Mouse (Mus musculus): ENCODE measurements around the gene Lrrc29. TPM values are rescaled to one million over a fixed set of nuclear protein-coding genes. Genes with fewer than 3 reads are reported as not detected.

Lrrc29 gene
- polyA plus RNA-seq, 1 experiment from 2014 or later = 6.2 TPM

DNA sequence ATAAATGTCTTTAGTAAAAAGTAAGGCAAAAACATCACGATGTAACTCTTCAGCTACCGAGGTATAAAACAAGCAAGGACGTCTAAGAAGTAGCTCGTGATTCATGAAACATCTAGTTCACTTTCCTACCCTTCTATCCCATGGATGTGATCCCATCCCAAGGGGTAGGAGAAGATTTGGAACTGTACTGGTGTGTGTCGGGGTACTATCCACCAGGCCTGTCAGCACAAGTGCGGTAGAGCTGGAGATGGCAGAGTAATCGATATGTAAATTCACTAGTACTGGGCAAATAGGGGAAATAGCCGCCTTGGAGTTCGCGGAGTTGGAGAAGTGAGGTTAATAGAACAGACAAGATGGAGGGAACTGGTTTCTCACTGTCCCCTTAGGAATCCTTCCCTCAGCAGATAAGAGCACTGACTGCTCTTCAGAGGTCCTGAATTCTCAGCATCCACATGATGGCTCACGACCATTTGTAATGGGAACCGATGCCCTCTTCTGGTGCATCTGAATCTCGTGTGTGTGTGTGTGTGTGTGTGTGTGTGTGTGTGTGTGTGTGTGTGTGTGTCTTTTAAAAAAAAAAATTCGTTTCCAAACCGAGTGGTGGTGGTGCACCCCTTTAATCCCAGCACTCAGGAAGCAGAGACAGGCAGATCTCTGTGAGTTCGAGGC lies 62.7 kb downstream of the Lrrc29 start:
- Histone ChIP-seq H3K4me1 (replicated peaks; ENCODE audit: control insufficient read depth, insufficient read depth, low read length) (peaks cover 32% of the 10 kb centered on the region), H3K4me3 (ENCODE audit: low read depth, low read length) (peak overlapping the region; percentile 64), H3K27ac (ENCODE audit: low read depth, low read length) (no peak overlapping the region), H3K27me3 (replicated peaks; ENCODE audit: control insufficient read depth, insufficient read depth, low read length) (peaks cover 49% of the 10 kb centered on the region), H3K4me2 (peak overlapping the region; percentile 81), H3K9me3 (ENCODE audit: control insufficient read depth, low read length) (peaks cover 6% of the 10 kb centered on the region; the same call in 1 of the 2 replicates), H3K36me3 (ENCODE audit: control insufficient read depth, insufficient read depth, low read length) (no peaks in the 10 kb centered on the region), H3K9ac (ENCODE audit: low read depth, low read length) (no peak overlapping the region; the same call in 1 of the 2 replicates)
- WGBS = 43% methylated on average over 16 of the region's 16 CpGs
- ATAC-seq (replicated peaks; ENCODE audit: low FRiP score) (no peak), DNase-seq (ENCODE audit: low spot score) (no peak)

MicroRNAs within 50 kb of the gene (microRNA counts, 519-probe panel; counts per million panel counts)
- microRNA mmu-miR-328 = 2,944 counts per million, percentile 11 among the panel's probes with 10 or more counts

Small RNA genes within 50 kb of the gene (microRNA-seq; reads per million reads assigned to microRNA genes)
- gene Gm27320 (ENCODE audit: borderline number of aligned reads) (not detected), gene Mir328 (ENCODE audit: borderline number of aligned reads) (367 reads per million, percentile 62 among the genes with 10 or more reads in this experiment)

Other genes starting within 250 kb of the Lrrc29 start
- not detected in 2 replicates for gene Ces3b, start 242.5 kb downstream of the Lrrc29 start, polyA plus RNA-seq (2014; fragmentation: Nextera tagmentation; extraction: Ambion mirVana)
- gene Ces4a, start 194.5 kb downstream of the Lrrc29 start, polyA plus RNA-seq (2014; fragmentation: Nextera tagmentation; extraction: Ambion mirVana) = not detected in 2 replicates
- gene Cbfb, start 155.6 kb downstream of the Lrrc29 start, polyA plus RNA-seq (2014; fragmentation: Nextera tagmentation; extraction: Ambion mirVana) = 31.1 and 32.7 TPM in 2 replicates
- gene D230025D16Rik, start 101.1 kb downstream of the Lrrc29 start, polyA plus RNA-seq (2014; fragmentation: Nextera tagmentation; extraction: Ambion mirVana) = 24.0 and 25.2 TPM in 2 replicates
- 4.2 and 4.4 TPM in 2 replicates for gene B3gnt9, start 71.1 kb downstream of the Lrrc29 start, polyA plus RNA-seq (2014; fragmentation: Nextera tagmentation; extraction: Ambion mirVana)
- 23.1 and 23.2 TPM in 2 replicates for gene Tradd, start 61.7 kb downstream of the Lrrc29 start, polyA plus RNA-seq (2014; fragmentation: Nextera tagmentation; extraction: Ambion mirVana)
- gene Fbxl8, start 61.6 kb downstream of the Lrrc29 start, polyA plus RNA-seq (2014; fragmentation: Nextera tagmentation; extraction: Ambion mirVana) = 2.0 and 2.4 TPM in 2 replicates
- gene Hsf4, start 56.5 kb downstream of the Lrrc29 start, polyA plus RNA-seq (2014; fragmentation: Nextera tagmentation; extraction: Ambion mirVana) = 0.19 TPM in 1 of 2 replicates, not detected in the other
- gene Nol3, start 50.1 kb downstream of the Lrrc29 start, polyA plus RNA-seq (2014; fragmentation: Nextera tagmentation; extraction: Ambion mirVana) = 0.14 and 0.51 TPM in 2 replicates
- gene 4931428F04Rik, start 36.4 kb downstream of the Lrrc29 start, polyA plus RNA-seq (2014; fragmentation: Nextera tagmentation; extraction: Ambion mirVana) = 4.7 and 5.1 TPM in 2 replicates
- gene Exoc3l, start 30.2 kb downstream of the Lrrc29 start, polyA plus RNA-seq (2014; fragmentation: Nextera tagmentation; extraction: Ambion mirVana) = 13.7 and 19.6 TPM in 2 replicates
- 266 and 301 TPM in 2 replicates for gene E2f4, start 28.6 kb downstream of the Lrrc29 start, polyA plus RNA-seq (2014; fragmentation: Nextera tagmentation; extraction: Ambion mirVana)
- gene Elmo3, start 20.7 kb downstream of the Lrrc29 start, polyA plus RNA-seq (2014; fragmentation: Nextera tagmentation; extraction: Ambion mirVana) = 2.6 and 3.0 TPM in 2 replicates
- gene Tmem208, start 76 bp upstream of the Lrrc29 start, polyA plus RNA-seq (2014; fragmentation: Nextera tagmentation; extraction: Ambion mirVana) = 138 and 142 TPM in 2 replicates
- gene Fhod1, start 21.7 kb upstream of the Lrrc29 start, polyA plus RNA-seq (2014; fragmentation: Nextera tagmentation; extraction: Ambion mirVana) = 2.3 and 3.1 TPM in 2 replicates
- gene Slc9a5, start 22.6 kb upstream of the Lrrc29 start, polyA plus RNA-seq (2014; fragmentation: Nextera tagmentation; extraction: Ambion mirVana) = 1.5 and 1.6 TPM in 2 replicates
- 0.30 TPM in 1 of 2 replicates, not detected in the other for gene Plekhg4, start 47.0 kb upstream of the Lrrc29 start, polyA plus RNA-seq (2014; fragmentation: Nextera tagmentation; extraction: Ambion mirVana)
- not detected in 2 replicates for gene Kctd19, start 87.2 kb upstream of the Lrrc29 start, polyA plus RNA-seq (2014; fragmentation: Nextera tagmentation; extraction: Ambion mirVana)
- 0.19 TPM in 1 of 2 replicates, not detected in the other for gene Lrrc36, start 87.3 kb upstream of the Lrrc29 start, polyA plus RNA-seq (2014; fragmentation: Nextera tagmentation; extraction: Ambion mirVana)
- 3.1 and 3.2 TPM in 2 replicates for gene Tppp3, start 145.2 kb upstream of the Lrrc29 start, polyA plus RNA-seq (2014; fragmentation: Nextera tagmentation; extraction: Ambion mirVana)
- 6.4 and 8.9 TPM in 2 replicates for gene Zdhhc1, start 170.6 kb upstream of the Lrrc29 start, polyA plus RNA-seq (2014; fragmentation: Nextera tagmentation; extraction: Ambion mirVana)
- 13.8 and 16.4 TPM in 2 replicates for gene Hsd11b2, start 192.5 kb upstream of the Lrrc29 start, polyA plus RNA-seq (2014; fragmentation: Nextera tagmentation; extraction: Ambion mirVana)
- gene Atp6v0d1, start 239.8 kb upstream of the Lrrc29 start, polyA plus RNA-seq (2014; fragmentation: Nextera tagmentation; extraction: Ambion mirVana) = 74.2 and 76.3 TPM in 2 replicates

All from liver, embryonic 11.5 days (tissue).